Mouse (Mus musculus) forebrain, embryonic 15.5 days (tissue): ENCODE measurements around the gene Tubg2. TPM values are rescaled to one million over a fixed set of nuclear protein-coding genes. Genes with fewer than 3 reads are reported as not detected.
"Not testable (repeated sequence)": the region's sequence is repeated elsewhere in the genome, so short reads cannot be mapped to it uniquely, and the experiment has no call there.

Experiments
- ATAC-seq: fragments of 200-750 bp; cut with Nextera tagmentation; replicated peaks from 2 replicates; pipeline ENCODE4 v1.8.0; 2017; ENCODE audit warnings: mild to moderate bottlenecking, moderate TSS enrichment, moderate library complexity
- H3K27ac ChIP-seq: fragments of 300-500 bp; sonication (generic); replicated peaks from 2 replicates; pipeline ENCODE4 v1.5.1; 2015; ENCODE audit warnings: mild to moderate bottlenecking, inconsistent platforms
- H3K27me3 ChIP-seq: fragments of 300-500 bp; sonication (generic); 2 replicates; pipeline ENCODE4 v1.6.1; 2015; ENCODE audit warnings: inconsistent platforms
- H3K36me3 ChIP-seq: fragments of 300-500 bp; sonication (generic); 2 replicates; pipeline ENCODE4 v1.6.1; 2015; ENCODE audit warnings: mild to moderate bottlenecking, inconsistent platforms
- H3K4me1 ChIP-seq: fragments of 300-500 bp; sonication (generic); 2 replicates; pipeline ENCODE4 v1.6.1; 2015; ENCODE audit warnings: inconsistent platforms
- H3K4me2 ChIP-seq: fragments of 300-500 bp; sonication (generic); replicated peaks from 2 replicates; pipeline ENCODE4 v1.6.1; 2015; ENCODE audit warnings: mild to moderate bottlenecking, inconsistent platforms
- H3K4me3 ChIP-seq: fragments of 300-500 bp; sonication (generic); 2 replicates; pipeline ENCODE4 v1.5.1; 2015; ENCODE audit warnings: mild to moderate bottlenecking, inconsistent platforms
- H3K9ac ChIP-seq: fragments of 300-500 bp; sonication (generic); replicated peaks from 2 replicates; pipeline ENCODE4 v1.6.1; 2015; ENCODE audit warnings: mild to moderate bottlenecking, inconsistent platforms
- H3K9me3 ChIP-seq: fragments of 300-500 bp; sonication (generic); 2 replicates; pipeline ENCODE4 v1.6.1; 2016; ENCODE audit warnings: inconsistent platforms
- WGBS: fragments of 180-500 bp; shearing (Covaris S2); methylation state at CpG from one replicate; pipeline ENCODE4 v1.1.7; 2015; ENCODE audit warnings: mixed read lengths; 5-methylcytosine and 5-hydroxymethylcytosine counted together
- polyA plus RNA-seq: library from polyadenylated mRNA; unstranded; fragments of >200 nt; fragmentation: Nextera tagmentation; extraction: Ambion mirVana; gene quantifications from 2 replicates; pipeline ENCODE4 v1.2.1, GENCODE M21; 2015

Tubg2 gene
- polyA plus RNA-seq, 1 experiment from 2014 or later, result 31.2 TPM

DNA sequence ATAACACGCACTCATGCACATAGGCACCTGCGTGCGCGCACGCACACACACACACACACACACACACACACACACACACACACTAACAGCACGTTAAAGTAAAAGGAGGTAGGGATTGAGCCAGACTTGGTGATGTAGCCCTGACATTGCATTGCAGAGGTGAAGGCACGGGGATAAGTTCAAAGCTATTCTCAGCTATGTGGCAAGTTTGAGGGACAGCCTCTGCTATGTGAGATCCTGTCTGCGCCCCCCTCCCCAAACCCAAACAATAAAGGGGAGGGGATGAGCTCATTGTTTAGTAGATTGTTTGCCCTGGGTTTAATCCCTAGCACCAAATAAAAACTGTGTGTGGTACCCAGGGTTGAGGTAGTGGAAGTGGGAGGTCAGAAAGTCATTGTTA is 14.6 kb upstream of the Tubg2 start:
- H3K4me3 ChIP-seq, result no peak overlapping the region
- no peak overlapping the region for H3K9ac ChIP-seq
- H3K27me3 ChIP-seq, result no peaks in the 10 kb centered on the region
- H3K9me3 ChIP-seq, result no peaks in the 10 kb centered on the region
- no peak overlapping the region for H3K27ac ChIP-seq
- peaks cover 21% of the 10 kb centered on the region for H3K4me1 ChIP-seq
- no peaks in the 10 kb centered on the region for H3K36me3 ChIP-seq
- no peak overlapping the region for H3K4me2 ChIP-seq
- ATAC-seq, result no peak
- 65% methylated on average over 8 of the region's 8 CpGs for WGBS

DNA sequence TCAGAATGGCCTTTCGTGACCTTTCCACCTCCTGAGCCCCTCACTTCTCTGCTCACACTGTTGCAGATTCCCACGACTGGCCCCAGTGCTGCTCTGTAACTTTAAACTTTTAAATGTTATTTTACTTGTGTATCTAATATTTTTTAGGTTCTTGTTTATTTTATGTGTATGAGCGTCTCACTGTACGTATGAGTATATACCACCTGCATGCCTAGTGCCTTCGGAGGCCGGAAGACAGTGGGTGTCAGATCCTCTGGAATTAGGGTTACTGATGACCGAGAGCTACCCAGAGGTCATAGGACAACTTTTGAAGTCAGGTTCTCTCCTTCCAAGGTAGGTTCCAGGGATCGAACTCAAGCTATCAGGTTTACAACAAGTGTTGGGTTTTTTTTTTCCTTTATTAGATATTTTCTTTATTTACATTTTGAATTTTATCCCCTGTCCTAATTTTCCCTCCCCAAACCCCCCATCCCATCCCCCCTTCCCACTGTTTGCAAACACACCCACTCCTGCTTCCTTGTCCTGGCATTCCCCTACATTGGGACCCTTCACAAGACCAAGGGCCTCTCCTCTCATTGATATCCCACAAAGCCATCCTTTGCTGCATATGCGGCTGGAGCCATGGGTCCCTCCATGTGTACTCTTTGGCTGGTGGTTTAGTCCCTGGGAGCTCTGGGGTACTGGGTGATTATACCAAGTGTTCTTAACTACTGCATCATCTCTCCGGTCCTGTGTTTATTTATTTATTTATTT is 13.3 kb upstream of the Tubg2 start:
- WGBS, result 91% methylated on average over 10 of the region's 10 CpGs
- no peaks in the 10 kb centered on the region for H3K9me3 ChIP-seq
- no peak overlapping the region for H3K27ac ChIP-seq
- no peaks in the 10 kb centered on the region for H3K27me3 ChIP-seq
- no peaks in the 10 kb centered on the region for H3K36me3 ChIP-seq
- no peak overlapping the region for H3K4me3 ChIP-seq
- H3K4me2 ChIP-seq, result no peak overlapping the region
- no peak for ATAC-seq
- H3K9ac ChIP-seq, result no peak overlapping the region
- H3K4me1 ChIP-seq, result peaks cover 29% of the 10 kb centered on the region

DNA sequence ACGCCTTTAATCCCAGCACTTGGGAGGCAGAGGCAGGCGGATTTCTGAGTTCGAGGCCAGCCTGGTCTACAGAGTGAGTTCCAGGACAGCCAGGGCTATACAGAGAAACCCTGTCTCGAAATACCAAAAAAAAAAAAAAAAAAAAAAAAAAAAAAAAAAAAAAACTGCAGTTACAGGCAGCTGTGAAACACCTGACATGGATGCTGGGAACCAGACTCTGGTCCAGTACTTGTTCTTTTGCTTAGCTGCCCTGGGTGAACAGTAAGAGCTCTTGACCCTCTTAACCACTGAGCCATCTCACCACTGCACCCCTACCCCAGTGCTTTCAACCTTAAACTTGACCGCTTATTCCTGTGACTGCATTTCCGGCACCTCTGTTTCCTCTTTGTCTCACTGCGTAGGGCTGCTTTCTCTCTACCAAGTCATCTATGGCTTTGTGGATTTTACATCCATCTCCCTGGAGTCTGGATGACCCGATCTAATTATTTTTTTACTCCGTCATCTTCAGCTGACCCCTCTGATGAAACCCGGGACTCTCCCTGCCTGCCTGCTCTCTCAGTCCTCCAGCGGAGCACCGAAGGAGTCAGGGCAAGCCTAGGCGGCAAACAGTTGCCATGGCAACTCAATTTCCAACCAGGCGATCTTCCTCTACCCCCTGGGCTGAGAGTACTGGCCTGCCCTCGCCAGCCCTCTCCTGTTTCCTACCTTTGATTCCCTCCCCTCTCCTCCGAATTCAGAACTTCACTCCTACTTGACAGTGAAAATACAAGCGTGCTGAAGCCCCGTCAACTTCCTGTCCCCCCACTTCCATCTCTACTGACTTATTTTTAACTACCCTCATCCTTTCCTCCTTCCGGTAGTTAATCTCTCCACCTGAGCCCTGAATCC is 12.1 kb upstream of the Tubg2 start:
- peak overlapping the region; percentile 48 for H3K4me2 ChIP-seq
- H3K9ac ChIP-seq, result peak overlapping the region; percentile 35
- no peaks in the 10 kb centered on the region for H3K9me3 ChIP-seq
- peak overlapping the region; percentile 32 for H3K4me3 ChIP-seq
- peaks cover 28% of the 10 kb centered on the region for H3K4me1 ChIP-seq
- no peaks in the 10 kb centered on the region for H3K27me3 ChIP-seq
- H3K36me3 ChIP-seq, result no peaks in the 10 kb centered on the region
- ATAC-seq, result peak; percentile 51; the same call in 1 of the 2 replicates
- WGBS, result 20% methylated on average over 18 of the region's 19 CpGs
- peak overlapping the region; percentile 57 for H3K27ac ChIP-seq

GRCm38 (mm10) chr11:101146377-101146776 is 9.3 kb upstream of the Tubg2 start:
- Histone ChIP-seq H3K27ac (peak overlapping the region; percentile 54), H3K4me2 (0 out of 2 replicates have a peak overlapping the region, but pooled peaks have one; percentile 10), H3K4me1 (peaks cover 24% of the 10 kb centered on the region), H3K9me3 (no peaks in the 10 kb centered on the region), H3K4me3 (no peak overlapping the region), H3K36me3 (no peaks in the 10 kb centered on the region), H3K27me3 (no peaks in the 10 kb centered on the region), H3K9ac (no peak overlapping the region)
- whole genome bisulfite sequencing, result 22% methylated on average over 10 of the region's 10 CpGs
- ATAC-seq, result peak; percentile 57

GRCm38 (mm10) chr11:101148751-101149150 is 7.0 kb upstream of the Tubg2 start:
- Histone ChIP-seq H3K36me3 (no peaks in the 10 kb centered on the region), H3K4me3 (no peak overlapping the region), H3K9me3 (no peaks in the 10 kb centered on the region), H3K27ac (0 out of 2 replicates have a peak overlapping the region, but pooled peaks have one; percentile 29), H3K27me3 (no peaks in the 10 kb centered on the region), H3K4me1 (peaks cover 20% of the 10 kb centered on the region), H3K4me2 (no peak overlapping the region), H3K9ac (no peak overlapping the region)
- no peak for ATAC-seq
- 74% methylated on average over 10 of the region's 10 CpGs for WGBS

GRCm38 (mm10) chr11:101149178-101150105 is 6.3 kb upstream of the Tubg2 start:
- Histone ChIP-seq H3K4me2 (no peak overlapping the region), H3K4me3 (no peak overlapping the region), H3K27ac (peak overlapping the region; percentile 29; the same call in 1 of the 2 replicates), H3K4me1 (peaks cover 16% of the 10 kb centered on the region), H3K9ac (no peak overlapping the region), H3K36me3 (no peaks in the 10 kb centered on the region), H3K9me3 (no peaks in the 10 kb centered on the region), H3K27me3 (no peaks in the 10 kb centered on the region)
- WGBS, result 46% methylated on average over 9 of the region's 9 CpGs
- ATAC-seq, result no peak

- Histone ChIP-seq H3K4me3 (no peak overlapping the region), H3K9me3 (no peaks in the 10 kb centered on the region), H3K4me2 (no peak overlapping the region), H3K36me3 (no peaks in the 10 kb centered on the region), H3K4me1 (peaks cover 22% of the 10 kb centered on the region), H3K9ac (no peak overlapping the region), H3K27me3 (no peaks in the 10 kb centered on the region), H3K27ac (no peak overlapping the region)
- no peak for ATAC-seq
- WGBS, result 53% methylated on average over 2 of the region's 2 CpGs
Measured at GRCm38 (mm10) chr11:101151063-101151462, 4.6 kb upstream of the Tubg2 start.

DNA sequence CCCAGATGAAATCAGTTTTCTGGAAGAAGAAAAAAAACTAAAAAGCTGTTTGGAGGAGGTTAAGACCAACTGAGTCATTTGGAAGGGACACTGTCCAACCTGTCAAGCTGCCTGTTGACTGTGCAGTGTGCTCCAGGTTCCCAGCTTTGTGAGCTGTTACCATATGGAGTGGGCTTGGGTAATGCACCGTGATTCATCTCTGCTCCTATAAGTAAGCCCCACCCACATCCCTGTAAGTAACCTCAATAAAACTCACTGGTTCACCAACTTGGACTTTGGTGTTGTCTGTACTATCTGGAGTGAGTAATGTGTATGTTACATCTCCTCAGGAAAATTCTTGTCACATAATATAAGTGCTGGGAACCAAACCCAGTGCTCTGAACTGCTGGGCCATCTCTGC is 2.9 kb upstream of the Tubg2 start:
- no peaks in the 10 kb centered on the region for H3K9me3 ChIP-seq
- no peak overlapping the region for H3K9ac ChIP-seq
- peaks cover 3% of the 10 kb centered on the region; the same call in 1 of the 2 replicates for H3K27me3 ChIP-seq
- peaks cover 20% of the 10 kb centered on the region for H3K4me1 ChIP-seq
- H3K4me2 ChIP-seq, result no peak overlapping the region
- H3K4me3 ChIP-seq, result no peak overlapping the region
- H3K27ac ChIP-seq, result no peak overlapping the region
- ATAC-seq, result no peak
- H3K36me3 ChIP-seq, result no peaks in the 10 kb centered on the region
- WGBS, result 80% methylated on average over 1 of the region's 1 CpGs

- peaks cover 14% of the 10 kb centered on the region for H3K4me1 ChIP-seq
- no peak overlapping the region for H3K27ac ChIP-seq
- H3K36me3 ChIP-seq, result no peaks in the 10 kb centered on the region
- H3K9me3 ChIP-seq, result no peaks in the 10 kb centered on the region
- ATAC-seq, result no peak
- peaks cover 7% of the 10 kb centered on the region; the same call in 1 of the 2 replicates for H3K27me3 ChIP-seq
- no peak overlapping the region for H3K4me3 ChIP-seq
- H3K9ac ChIP-seq, result no peak overlapping the region
- no peak overlapping the region for H3K4me2 ChIP-seq
Measured at GRCm38 (mm10) chr11:101154648-101155047, 1.1 kb upstream of the Tubg2 start.

DNA sequence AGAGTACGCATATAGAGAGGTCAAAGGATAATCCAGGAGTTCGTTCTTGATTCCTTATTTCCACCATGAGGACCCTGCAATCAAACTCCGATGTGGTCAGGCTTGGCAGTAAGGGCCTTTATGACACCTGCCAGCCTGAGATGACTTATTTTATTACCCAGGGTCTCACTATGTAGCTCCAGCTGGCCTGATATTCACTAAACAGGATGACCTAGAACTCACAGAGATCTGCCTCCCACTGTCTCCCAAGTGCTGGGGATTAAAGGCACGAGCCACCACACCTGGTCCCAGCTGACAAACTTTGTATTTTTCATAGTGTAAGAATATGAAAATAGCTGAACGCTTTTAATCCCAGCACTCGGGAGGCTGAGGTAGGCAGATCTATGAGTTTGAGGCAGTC is 556 bp upstream of the Tubg2 start:
- 78% methylated on average over 6 of the region's 6 CpGs for WGBS
- H3K9me3 ChIP-seq, result no peaks in the 10 kb centered on the region
- H3K4me3 ChIP-seq, result no peak overlapping the region
- no peak overlapping the region for H3K9ac ChIP-seq
- H3K27ac ChIP-seq, result peak overlapping the region; percentile 86; the same call in 1 of the 2 replicates
- H3K36me3 ChIP-seq, result no peaks in the 10 kb centered on the region
- ATAC-seq, result no peak
- H3K4me2 ChIP-seq, result no peak overlapping the region
- H3K27me3 ChIP-seq, result peaks cover 7% of the 10 kb centered on the region; the same call in 1 of the 2 replicates
- peaks cover 12% of the 10 kb centered on the region for H3K4me1 ChIP-seq

GRCm38 (mm10) chr11:101160151-101160550 is 4.4 kb downstream of the Tubg2 start:
- not testable (repeated sequence) for H3K4me3 ChIP-seq, H3K36me3 ChIP-seq, H3K4me2 ChIP-seq, H3K9ac ChIP-seq, H3K9me3 ChIP-seq, ATAC-seq, H3K27ac ChIP-seq
- peaks cover 21% of the 10 kb centered on the region for H3K4me1 ChIP-seq
- WGBS, result 83% methylated on average over 10 of the region's 10 CpGs
- H3K27me3 ChIP-seq, result peaks cover 37% of the 10 kb centered on the region
